Mouse (Mus musculus) cerebellum, postnatal 4 days (tissue): ENCODE measurements around the gene Hspg2.

ENCODE experiments used
- DNase-seq, 2 experiments: peaks; one replicate each; pipeline ENCODE4 v3.0.0; 2022; ENCODE audit warnings: low spot score in 2 of 2, mixed read lengths in 1 of 2

The Hspg2 gene

DNA sequence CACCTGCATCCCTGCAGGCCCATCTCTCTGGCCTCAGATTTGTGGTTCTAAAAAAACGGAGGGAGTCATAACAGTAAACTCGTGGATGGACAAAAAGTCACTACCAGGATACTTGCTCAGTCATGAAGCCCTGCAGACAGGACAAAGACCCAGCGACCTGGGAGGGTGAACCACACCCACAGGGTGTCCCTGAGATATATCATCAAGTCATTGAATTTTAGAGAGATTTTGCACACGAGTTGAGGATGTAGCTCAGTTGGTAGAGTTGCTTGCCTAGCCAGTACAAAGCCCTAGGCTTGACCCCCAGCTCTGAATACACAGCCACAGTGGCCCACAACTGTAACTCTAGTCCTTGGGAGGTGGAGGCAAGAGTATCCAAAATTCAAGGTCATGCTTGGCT, 7.4 kb upstream of the Hspg2 start:
- no peak for DNase-seq

DNA sequence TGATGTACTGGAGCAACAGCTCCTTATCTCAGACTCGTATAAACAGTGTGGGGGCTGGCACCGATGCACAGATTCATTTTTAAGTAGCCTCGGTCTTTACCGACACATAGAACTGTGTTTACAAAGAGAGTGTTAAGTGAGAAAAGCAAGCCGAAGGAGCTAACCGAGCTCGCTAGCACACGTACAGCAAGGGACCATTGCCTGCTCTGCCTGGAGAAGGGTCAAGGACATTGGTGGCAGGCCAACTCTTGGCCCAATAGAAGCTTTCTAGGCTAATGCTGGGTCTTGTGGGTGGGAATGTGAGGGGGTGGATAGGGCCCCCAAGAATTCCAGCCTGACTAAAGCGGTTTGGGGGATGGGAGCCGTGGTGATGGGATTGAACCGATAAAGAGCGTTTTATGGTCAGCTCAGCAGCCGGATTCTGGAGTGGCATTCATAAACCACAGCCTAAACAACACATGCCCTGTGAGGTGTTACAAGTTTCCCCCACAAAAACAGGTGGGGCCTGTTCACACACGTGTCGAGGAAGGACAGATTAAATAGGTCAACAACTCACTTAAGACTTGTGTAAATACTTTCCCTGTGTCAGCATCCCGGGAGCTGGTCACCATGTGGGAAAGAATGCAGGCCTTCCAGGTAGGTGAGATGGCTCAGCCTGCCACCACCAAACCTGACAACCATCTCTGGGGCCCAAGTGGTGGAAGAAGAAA, 6.4 kb upstream of the Hspg2 start:
- DNase-seq = no peak

- no peak for DNase-seq
Measured at GRCm38 (mm10) chr4:137465125-137465787, 3.3 kb upstream of the Hspg2 start.

- DNase-seq = no peak
Measured at GRCm38 (mm10) chr4:137466991-137467390, 1.6 kb upstream of the Hspg2 start.

- no peak for DNase-seq
Measured at GRCm38 (mm10) chr4:137467525-137467924, 1.0 kb upstream of the Hspg2 start.

- DNase-seq = peak in 1 of 2 experiments; percentile 55
Measured at GRCm38 (mm10) chr4:137469081-137469844, 694 bp downstream of the Hspg2 start.

DNA sequence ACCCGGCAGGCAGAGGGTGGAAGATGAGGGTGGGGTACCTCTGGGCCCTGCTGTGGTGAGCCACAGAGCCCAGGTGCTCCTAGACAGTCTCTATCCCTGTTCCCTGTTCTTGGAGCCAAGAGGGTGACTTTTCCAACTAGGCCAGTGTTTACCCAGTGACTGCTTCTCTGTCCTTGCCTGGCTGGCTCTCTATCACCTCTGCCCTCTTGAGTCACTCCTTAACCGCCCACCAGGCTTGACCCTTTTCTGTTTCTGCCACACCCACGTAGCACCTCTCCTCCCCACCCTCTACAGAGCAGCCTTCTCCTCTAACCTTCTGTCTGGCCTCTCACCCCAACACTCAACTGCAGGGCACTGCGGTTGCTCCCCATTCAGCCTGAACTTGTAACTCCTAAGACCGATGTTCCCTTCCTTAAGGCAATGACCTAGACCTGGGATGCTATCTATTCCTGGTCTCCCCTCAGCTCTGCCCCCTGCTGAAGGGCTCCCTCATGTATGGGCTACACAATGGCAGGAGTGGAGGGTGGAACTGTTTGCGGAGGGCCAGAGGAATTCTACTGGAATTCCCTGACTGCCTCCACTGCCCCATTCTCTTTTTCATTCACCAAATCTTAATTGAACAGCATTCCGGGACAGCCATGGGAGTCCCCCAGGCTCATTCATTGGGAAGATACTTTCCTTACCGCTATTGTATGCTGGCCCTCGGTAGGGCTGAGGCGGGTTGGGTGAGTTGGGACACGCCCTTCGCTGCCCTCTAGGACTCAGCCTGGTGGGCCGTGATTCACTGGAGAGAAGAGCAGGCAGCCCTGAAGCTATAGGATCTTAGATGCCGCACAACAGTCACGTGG, 1.5 kb downstream of the Hspg2 start:
- no peak for DNase-seq

GRCm38 (mm10) chr4:137470701-137471317, 2.2 kb downstream of the Hspg2 start:
- DNase-seq = no peak

GRCm38 (mm10) chr4:137471326-137471725, 2.8 kb downstream of the Hspg2 start:
- no peak for DNase-seq

DNA sequence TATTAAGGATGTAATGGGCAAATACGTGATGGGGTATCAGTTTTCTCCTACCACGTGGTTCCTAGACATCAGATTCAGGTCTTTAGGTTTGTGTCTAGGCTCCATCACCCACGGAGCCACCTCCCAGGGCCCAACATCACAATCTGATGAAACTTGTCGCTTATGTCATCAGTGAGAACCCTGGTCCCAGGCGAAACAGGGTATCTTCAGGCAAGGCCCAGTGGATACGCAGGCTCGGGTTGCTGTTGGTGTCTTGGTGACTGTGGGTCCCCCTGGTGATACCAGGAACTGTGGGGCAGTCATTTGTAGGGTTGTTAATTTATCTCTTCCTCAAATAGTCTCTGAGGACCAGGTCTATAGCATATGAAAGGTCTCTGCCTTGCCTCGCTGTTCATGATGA, 4.7 kb downstream of the Hspg2 start:
- DNase-seq = no peak

- DNase-seq = no peak
Measured at GRCm38 (mm10) chr4:137473701-137474388, 5.3 kb downstream of the Hspg2 start.

- DNase-seq = no peak
Measured at GRCm38 (mm10) chr4:137474694-137475093, 6.1 kb downstream of the Hspg2 start.

DNA sequence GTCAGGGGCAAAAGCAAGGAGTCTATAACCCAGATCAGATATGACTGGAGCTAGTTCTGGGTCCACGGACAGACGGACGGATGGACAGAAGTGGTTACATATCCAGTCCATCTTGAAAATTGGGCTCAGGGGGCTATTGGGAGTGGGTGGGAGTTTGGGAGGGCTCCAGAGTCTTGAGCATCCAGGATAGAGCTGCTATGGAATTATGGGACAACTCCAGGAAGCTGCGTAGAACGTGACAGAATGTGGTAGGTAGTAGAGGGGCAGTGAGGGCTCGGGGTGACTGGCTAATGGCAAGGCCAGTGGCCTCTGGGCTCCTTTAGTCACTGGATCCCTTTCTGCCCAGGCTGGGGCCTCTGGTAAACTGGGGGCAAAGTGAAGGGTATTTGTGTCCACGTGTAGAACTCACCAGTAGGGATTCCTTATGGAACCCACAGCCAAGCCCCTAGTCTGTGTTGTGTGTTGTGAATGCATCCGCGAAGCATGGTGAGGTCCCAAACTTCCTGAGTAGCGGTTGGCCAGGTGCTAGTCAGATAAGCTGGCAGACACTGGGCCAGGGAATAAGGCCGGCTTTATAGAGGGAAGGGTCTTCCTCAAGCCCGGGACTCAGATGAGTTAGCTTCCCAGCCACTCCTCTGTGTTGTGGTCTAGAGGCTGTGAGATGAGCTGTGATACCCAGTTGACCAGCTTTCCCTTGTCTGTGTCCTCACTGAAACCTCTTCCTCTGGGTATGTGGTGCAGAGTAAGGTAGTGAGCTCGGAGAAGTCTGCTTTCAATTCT, 6.9 kb downstream of the Hspg2 start:
- DNase-seq = no peak

DNA sequence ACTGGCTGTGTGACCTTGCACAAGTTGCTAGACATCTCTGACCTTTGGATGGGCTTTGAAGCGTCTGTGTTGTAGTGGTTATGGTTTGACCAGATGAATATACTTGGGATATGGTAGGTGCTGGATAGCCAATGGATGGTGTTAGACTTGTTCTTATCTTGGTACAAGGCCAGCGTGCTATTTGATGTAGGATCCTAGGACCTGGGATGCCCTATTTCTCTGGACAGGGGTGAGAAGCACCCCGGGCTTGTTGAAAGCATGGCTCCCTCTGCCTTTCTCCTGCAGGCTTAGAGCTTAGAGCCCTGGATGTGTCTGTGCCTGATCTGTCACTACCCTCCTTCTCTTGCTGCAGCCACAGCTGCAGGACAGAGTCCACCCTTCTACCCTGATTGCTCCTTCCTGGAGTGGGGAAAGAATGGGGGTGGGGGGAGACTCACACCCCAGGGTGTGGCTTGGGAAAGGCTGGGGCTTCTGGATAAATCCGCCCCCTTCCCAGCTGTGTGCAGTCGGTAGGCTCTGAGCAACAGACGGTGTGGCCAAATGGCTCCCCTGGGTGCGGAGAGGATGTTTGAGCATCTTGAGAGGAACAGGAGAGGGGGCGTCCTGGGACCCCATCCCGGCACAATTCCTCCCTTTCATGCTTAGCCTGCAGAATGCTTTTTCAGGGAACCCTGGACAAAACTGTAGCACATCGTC, 7.6 kb downstream of the Hspg2 start:
- no peak for DNase-seq

- DNase-seq = no peak
Measured at GRCm38 (mm10) chr4:137476761-137477237, 8.2 kb downstream of the Hspg2 start.

DNA sequence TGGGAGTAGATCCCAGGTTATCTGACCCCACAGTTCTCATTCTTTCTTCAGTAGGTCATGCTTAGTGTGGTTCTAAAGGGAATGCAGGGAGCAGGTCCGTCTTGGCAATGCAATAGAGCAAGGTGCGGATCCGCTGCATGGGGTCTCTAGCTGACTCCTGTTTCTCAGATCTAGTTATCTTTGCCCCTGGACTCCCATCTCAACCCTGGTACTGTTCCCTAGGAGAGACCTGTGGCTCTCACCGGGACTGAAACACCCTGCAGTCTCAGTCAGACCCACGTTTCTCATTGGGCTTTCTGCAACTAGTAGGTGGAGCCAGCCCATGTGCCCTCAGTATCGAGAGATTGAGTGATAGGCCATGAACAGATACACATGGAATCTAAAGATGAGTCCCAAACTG, 9.0 kb downstream of the Hspg2 start:
- DNase-seq = no peak

DNA sequence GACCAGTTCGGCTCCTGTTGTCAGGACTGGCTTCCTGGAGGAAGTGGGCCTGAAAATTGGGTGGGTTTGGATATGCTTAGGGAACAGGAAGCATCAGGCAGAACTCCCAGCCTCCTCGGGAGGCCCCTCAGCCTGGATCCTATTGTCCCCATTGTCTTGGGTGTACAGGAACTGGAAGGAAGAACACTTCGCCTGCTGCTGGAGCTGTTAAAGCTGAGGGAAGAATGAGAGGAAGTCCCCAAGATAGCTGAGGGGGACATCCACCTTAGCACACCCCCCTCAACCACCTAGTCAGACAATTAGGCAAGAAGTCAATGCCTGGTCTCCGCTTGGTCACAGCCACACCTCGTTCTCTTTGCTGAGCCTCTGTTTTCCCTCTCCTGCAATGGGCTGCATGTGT, 9.7 kb downstream of the Hspg2 start:
- no peak for DNase-seq

GRCm38 (mm10) chr4:137479757-137480156, 11.2 kb downstream of the Hspg2 start:
- DNase-seq = no peak
